Mouse (Mus musculus) midbrain, embryonic 11.5 days (tissue): ENCODE results near the gene Thpo. TPM values are rescaled to one million over a fixed set of nuclear protein-coding genes. Genes with fewer than 3 reads are reported as not detected.
A peak's percentile ranks its signal among the peaks of the same experiment; 100 is the strongest.

Experiments
- ATAC-seq: fragments of 200-750 bp; cut with Nextera tagmentation; 2 replicates; pipeline ENCODE4 v1.8.0; 2017; ENCODE audit warnings: moderate TSS enrichment, moderate library complexity; ENCODE audit not compliant: low FRiP score
- DNase-seq: peaks from one replicate; pipeline ENCODE4 v3.0.0; 2015; ENCODE audit warnings: low spot score; ENCODE audit errors: missing footprints
- H3K27ac ChIP-seq: fragments of 300-500 bp; sonication (generic); 2 replicates; pipeline ENCODE4 v1.5.1; 2014; ENCODE audit warnings: low read depth, low read length
- H3K27me3 ChIP-seq: fragments of 300-500 bp; sonication (generic); 2 replicates; pipeline ENCODE4 v1.6.1; 2014; ENCODE audit warnings: mild to moderate bottlenecking, low read length, moderate library complexity, mixed read lengths; ENCODE audit not compliant: control insufficient read depth, insufficient read depth
- H3K36me3 ChIP-seq: fragments of 300-500 bp; sonication (generic); 2 replicates; pipeline ENCODE4 v1.6.1; 2014; ENCODE audit warnings: mild to moderate bottlenecking, low read length, moderate library complexity, mixed read lengths; ENCODE audit not compliant: control insufficient read depth, insufficient read depth
- H3K4me1 ChIP-seq: fragments of 300-500 bp; sonication (generic); 2 replicates; pipeline ENCODE4 v1.6.1; 2014; ENCODE audit warnings: low read length; ENCODE audit not compliant: control insufficient read depth, insufficient read depth
- H3K4me2 ChIP-seq: fragments of 300-500 bp; sonication (generic); 2 replicates; pipeline ENCODE4 v1.6.1; 2014; ENCODE audit warnings: mild to moderate bottlenecking, moderate library complexity
- H3K4me3 ChIP-seq: fragments of 300-500 bp; sonication (generic); 2 replicates; pipeline ENCODE4 v1.5.1; 2014; ENCODE audit warnings: low read depth, low read length
- H3K9ac ChIP-seq: fragments of 300-500 bp; sonication (generic); 2 replicates; pipeline ENCODE4 v1.6.1; 2014; ENCODE audit warnings: low read length
- H3K9me3 ChIP-seq: fragments of 300-500 bp; sonication (generic); 2 replicates; pipeline ENCODE4 v1.6.1; 2016; ENCODE audit warnings: low read length; ENCODE audit not compliant: control insufficient read depth
- WGBS: fragments of 180-500 bp; shearing (Covaris S2); extraction: QIAGEN DNeasy Blood & Tissue Kit; methylation state at CpG from one replicate; pipeline ENCODE4 v1.1.7; 2014; 5-methylcytosine and 5-hydroxymethylcytosine counted together
- polyA plus RNA-seq: library from polyadenylated mRNA; unstranded; fragments of >200 nt; fragmentation: Nextera tagmentation; extraction: Ambion mirVana; gene quantifications from 2 replicates; pipeline ENCODE4 v1.2.1, GENCODE M21; 2014

Thpo gene
- polyA plus RNA-seq, 1 experiment from 2014 or later = 0.71 TPM

- peaks cover 2% of the 10 kb centered on the region; the same call in 1 of the 2 replicates for H3K36me3 ChIP-seq
- H3K9me3 ChIP-seq = no peaks in the 10 kb centered on the region
- H3K27ac ChIP-seq = peak within 1 kb of the TSS; percentile 82
- H3K4me3 ChIP-seq = peak within 1 kb of the TSS; percentile 60
- H3K27me3 ChIP-seq = no peaks in the 10 kb centered on the region
- peak within 1 kb of the TSS; percentile 80 for H3K9ac ChIP-seq
- peak within 1 kb of the TSS; percentile 73 for H3K4me2 ChIP-seq
- DNase-seq (peak; percentile 98), ATAC-seq (peak; percentile 79)
- H3K4me1 ChIP-seq = peaks cover 27% of the 10 kb centered on the region
- WGBS = under 1% methylated on average over 62 of the region's 62 CpGs
Observed at GRCm38 (mm10) chr16:20717181-20717977, 16.9 kb downstream of the Thpo start, which contains the start of the genes Polr2h and Clcn2. Gene Polr2h, plus strand, starts transcription at chr16:20717665. Gene Clcn2, minus strand, starts transcription at chr16:20717746.

DNA sequence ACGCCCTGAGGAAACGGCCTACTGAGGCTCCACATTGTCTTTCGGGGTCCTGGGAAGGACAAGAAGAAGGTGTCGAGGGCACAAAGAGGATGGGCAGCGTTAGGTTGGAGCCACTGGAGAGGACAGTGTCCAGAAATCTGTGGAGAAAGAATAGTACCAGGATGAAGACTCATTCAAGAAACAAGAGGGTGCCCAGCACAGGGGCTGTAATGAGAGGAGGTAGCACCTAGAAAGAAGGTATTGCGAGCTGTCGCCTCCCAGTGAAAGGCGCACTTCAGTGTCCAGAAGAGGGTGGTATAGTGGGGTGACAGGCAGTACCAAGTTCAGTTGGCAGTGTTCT, 17.5 kb downstream of the Thpo start:
- no peaks in the 10 kb centered on the region for H3K9me3 ChIP-seq
- peak overlapping the region; percentile 82 for H3K27ac ChIP-seq
- 1% methylated on average over 8 of the region's 8 CpGs for WGBS
- peaks cover 2% of the 10 kb centered on the region; the same call in 1 of the 2 replicates for H3K36me3 ChIP-seq
- peak overlapping the region; percentile 60 for H3K4me3 ChIP-seq
- H3K9ac ChIP-seq = peak overlapping the region; percentile 80
- H3K4me2 ChIP-seq = peak overlapping the region; percentile 73
- peaks cover 27% of the 10 kb centered on the region for H3K4me1 ChIP-seq
- ATAC-seq (no peak), DNase-seq (peak; percentile 96)
- H3K27me3 ChIP-seq = no peaks in the 10 kb centered on the region

DNA sequence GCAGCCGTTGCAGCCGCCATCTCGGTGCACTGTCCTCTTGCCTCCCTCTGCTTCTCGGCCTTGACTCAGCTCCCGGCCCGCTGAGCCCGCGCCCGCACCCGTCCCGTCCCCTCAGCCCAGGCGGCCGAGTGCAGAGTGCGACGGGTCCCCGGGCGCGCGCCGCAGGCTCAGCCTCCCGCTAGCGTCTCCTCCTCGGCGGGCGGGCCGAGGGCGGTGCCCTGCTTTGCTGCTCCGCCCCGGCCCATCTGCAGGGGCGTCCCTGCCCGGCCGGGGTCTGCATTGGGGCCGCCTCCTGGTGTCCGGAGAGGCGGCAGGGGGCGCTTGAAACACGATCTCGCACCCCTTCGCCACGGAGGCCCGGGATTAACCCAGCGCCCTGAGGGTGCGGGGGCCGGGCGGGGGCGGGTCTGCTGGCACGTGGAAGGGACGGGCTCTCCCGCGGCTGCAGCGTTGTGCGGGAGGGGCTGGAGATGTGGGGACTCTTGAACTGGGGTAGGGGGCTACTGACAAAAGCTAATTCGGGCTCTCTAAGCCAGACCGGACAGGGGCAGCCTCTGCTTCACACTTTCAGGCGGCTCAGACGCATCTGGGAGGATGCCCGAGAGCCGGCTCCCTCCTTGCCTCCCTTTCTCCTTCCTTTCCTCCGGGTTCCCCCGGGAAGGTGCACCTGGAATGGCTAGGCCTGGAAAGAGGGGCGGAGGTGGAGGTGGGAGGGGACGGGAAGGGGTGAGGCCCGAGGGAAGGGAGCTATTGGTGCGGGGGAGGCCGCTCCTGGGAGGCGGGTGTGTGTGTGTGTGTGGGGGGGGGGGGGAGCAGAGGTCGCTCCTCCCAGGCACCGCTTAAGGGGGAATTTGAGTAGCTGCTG, 18.1 kb downstream of the Thpo start:
- ATAC-seq = peak; percentile 91
- Histone ChIP-seq H3K36me3 (no peaks in the 10 kb centered on the region), H3K27me3 (no peaks in the 10 kb centered on the region), H3K9ac (peak overlapping the region; percentile 80), H3K4me1 (peaks cover 27% of the 10 kb centered on the region), H3K4me3 (peak overlapping the region; percentile 60), H3K27ac (peak overlapping the region; percentile 82), H3K9me3 (no peaks in the 10 kb centered on the region), H3K4me2 (peak overlapping the region; percentile 73)
- DNase-seq = peak; percentile 98
- WGBS = under 1% methylated on average over 54 of the region's 68 CpGs

DNA sequence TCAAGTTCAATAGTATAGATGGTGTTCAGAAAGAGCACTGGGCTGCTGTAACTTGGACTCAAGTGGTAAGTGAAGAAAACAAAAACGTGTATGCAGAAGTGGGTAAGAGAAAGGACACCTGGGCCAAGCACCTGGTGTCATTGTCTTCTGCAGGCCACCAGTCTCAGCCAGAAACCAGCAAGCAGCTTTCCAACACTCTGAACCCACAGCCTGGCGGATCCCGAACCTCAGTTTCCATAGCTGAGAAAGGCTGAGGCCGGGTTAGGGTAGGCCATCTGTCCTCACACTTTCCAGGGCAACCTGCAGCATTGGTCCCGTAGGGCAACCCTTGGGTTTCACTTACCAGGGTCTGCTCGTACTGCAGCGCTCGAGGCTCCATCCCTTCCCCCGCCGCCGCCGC, 18.7 kb downstream of the Thpo start:
- Histone ChIP-seq H3K9me3 (no peaks in the 10 kb centered on the region), H3K36me3 (no peaks in the 10 kb centered on the region), H3K4me3 (peak overlapping the region; percentile 60), H3K4me2 (peak overlapping the region; percentile 73), H3K27me3 (no peaks in the 10 kb centered on the region), H3K4me1 (peaks cover 27% of the 10 kb centered on the region), H3K27ac (peak overlapping the region; percentile 82), H3K9ac (peak overlapping the region; percentile 80)
- DNase-seq (no peak), ATAC-seq (no peak)
- 2% methylated on average over 12 of the region's 12 CpGs for WGBS

- no peak for ATAC-seq
- Histone ChIP-seq H3K9ac (peak overlapping the region; percentile 80), H3K4me1 (peaks cover 27% of the 10 kb centered on the region), H3K4me2 (peak overlapping the region; percentile 73), H3K27ac (no peak overlapping the region), H3K36me3 (peaks cover 3% of the 10 kb centered on the region; the same call in 1 of the 2 replicates), H3K9me3 (no peaks in the 10 kb centered on the region), H3K27me3 (no peaks in the 10 kb centered on the region), H3K4me3 (peak overlapping the region; percentile 60)
- 62% methylated on average over 2 of the region's 2 CpGs for WGBS
- DNase-seq = no peak
Observed at GRCm38 (mm10) chr16:20715161-20715560, 19.1 kb downstream of the Thpo start.

GRCm38 (mm10) chr16:20714307-20715080, 19.8 kb downstream of the Thpo start:
- Histone ChIP-seq H3K9me3 (no peaks in the 10 kb centered on the region), H3K27me3 (no peaks in the 10 kb centered on the region), H3K4me3 (peak overlapping the region; percentile 60), H3K4me1 (peaks cover 27% of the 10 kb centered on the region), H3K4me2 (peak overlapping the region; percentile 73), H3K36me3 (peaks cover 3% of the 10 kb centered on the region; the same call in 1 of the 2 replicates), H3K9ac (peak overlapping the region; percentile 80), H3K27ac (no peak overlapping the region)
- ATAC-seq = no peak
- no peak for DNase-seq
- WGBS = 32% methylated on average over 11 of the region's 11 CpGs

- Histone ChIP-seq H3K4me1 (peaks cover 20% of the 10 kb centered on the region), H3K27ac (no peak overlapping the region), H3K27me3 (no peaks in the 10 kb centered on the region), H3K9me3 (no peaks in the 10 kb centered on the region), H3K4me3 (no peak overlapping the region), H3K36me3 (peaks cover 3% of the 10 kb centered on the region; the same call in 1 of the 2 replicates), H3K4me2 (no peak overlapping the region), H3K9ac (no peak overlapping the region)
- WGBS = 90% methylated on average over 7 of the region's 7 CpGs
- ATAC-seq (no peak), DNase-seq (no peak)
Observed at GRCm38 (mm10) chr16:20712889-20713288, 21.4 kb downstream of the Thpo start.

DNA sequence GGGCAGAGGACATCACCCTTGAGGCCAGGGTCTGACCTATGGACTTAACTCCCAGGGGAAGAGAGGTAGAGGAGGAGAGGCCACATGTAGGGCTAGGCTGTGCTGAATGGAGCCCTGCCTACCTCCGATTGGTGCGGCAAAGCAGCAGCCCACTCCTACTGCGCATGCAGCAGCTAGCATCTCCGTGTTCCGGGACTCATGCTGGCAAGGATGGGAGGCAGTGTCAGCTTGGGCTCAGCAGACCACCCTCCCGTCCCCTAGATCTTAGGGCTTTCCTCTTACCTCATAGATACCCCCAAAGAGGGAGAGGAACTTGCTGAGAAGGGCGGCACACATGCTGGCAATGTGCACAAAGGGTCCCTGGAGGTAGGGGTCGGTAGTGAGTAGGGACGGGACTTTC, 22.1 kb downstream of the Thpo start:
- ATAC-seq (no peak), DNase-seq (no peak)
- 78% methylated on average over 9 of the region's 9 CpGs for whole genome bisulfite sequencing
- Histone ChIP-seq H3K9ac (no peak overlapping the region), H3K4me2 (no peak overlapping the region), H3K27me3 (no peaks in the 10 kb centered on the region), H3K4me3 (no peak overlapping the region), H3K27ac (no peak overlapping the region), H3K4me1 (peaks cover 20% of the 10 kb centered on the region), H3K9me3 (no peaks in the 10 kb centered on the region), H3K36me3 (peaks cover 5% of the 10 kb centered on the region; the same call in 1 of the 2 replicates)
